Mouse (Mus musculus) liver, adult 2 months (tissue): Measurements from ENCODE around the gene Per1. TPM values are rescaled to one million over a fixed set of nuclear protein-coding genes. Genes with fewer than 3 reads are reported as not detected.

Experiments used
- DNase-seq: peaks from one replicate; pipeline ENCODE4 v3.0.0-alpha.2; 2011; ENCODE audit warnings: low read depth, low spot score; ENCODE audit errors: extremely low read depth
- H3K27ac ChIP-seq: fragments of 200-500 bp; replicated peaks from 2 replicates; pipeline ENCODE4 v1.5.1; 2012; ENCODE audit warnings: low read depth, mild to moderate bottlenecking, control low read depth, inconsistent platforms, low read length; ENCODE audit not compliant: insufficient read depth
- H3K27me3 ChIP-seq: fragments of 200-500 bp; 2 replicates; pipeline ENCODE4 v1.6.1; 2012; ENCODE audit warnings: mild to moderate bottlenecking, moderate library complexity, low read length, inconsistent platforms; ENCODE audit not compliant: control insufficient read depth, insufficient read depth
- H3K36me3 ChIP-seq: fragments of 200-500 bp; 2 replicates; pipeline ENCODE4 v1.6.1; 2012; ENCODE audit warnings: low read length, inconsistent platforms; ENCODE audit not compliant: control insufficient read depth, insufficient read depth
- H3K4me1 ChIP-seq: fragments of 200-500 bp; 2 replicates; pipeline ENCODE4 v1.6.1; 2011; ENCODE audit warnings: low read length; ENCODE audit not compliant: control insufficient read depth, insufficient read depth
- H3K4me3 ChIP-seq: fragments of 200-500 bp; 2 replicates; pipeline ENCODE4 v1.5.1; 2011; ENCODE audit warnings: low read depth, mild to moderate bottlenecking, control low read depth, low read length, moderate library complexity; ENCODE audit not compliant: insufficient read depth
- H3K79me2 ChIP-seq: fragments of 200-500 bp; 2 replicates; pipeline ENCODE4 v1.6.1; 2012; ENCODE audit warnings: inconsistent platforms, mild to moderate bottlenecking, low read length, moderate library complexity; ENCODE audit not compliant: control insufficient read depth, insufficient read depth
- H3K9ac ChIP-seq: fragments of 200-500 bp; 2 replicates; pipeline ENCODE4 v1.6.1; 2012; ENCODE audit warnings: low read depth, mild to moderate bottlenecking, control low read depth, inconsistent platforms, low read length
- CTCF ChIP-seq: fragments of 200-500 bp; IDR thresholded peaks from 2 replicates; pipeline ENCODE4 v1.5.1; 2011; ENCODE audit warnings: low read depth, low read length, control low read depth
- POLR2A ChIP-seq: fragments of 200-500 bp; IDR thresholded peaks from 2 replicates; pipeline ENCODE4 v1.6.1; 2011; ENCODE audit warnings: low read length, control low read depth; ENCODE audit not compliant: insufficient read depth; ENCODE audit errors: extremely low read depth
- WGBS: fragments of 180-500 bp; shearing (Covaris S2); methylation state at CpG from one replicate; pipeline ENCODE4 v1.1.7; 2018; 5-methylcytosine and 5-hydroxymethylcytosine counted together
- polyA plus RNA-seq: library from polyadenylated mRNA; depleted of rRNA; stranded (reverse); fragments of >200 nt; gene quantifications from 2 replicates; pipeline ENCODE4 v1.2.3, GENCODE M21; 2012
- total RNA-seq: library from RNA; depleted of rRNA; stranded (reverse); fragments of >200 nt; gene quantifications from 2 replicates; pipeline ENCODE4 v1.2.3, GENCODE M21; 2014

The Per1 gene
- total and polyA plus RNA-seq, 2 experiments: 4.6 to 8.0 TPM

GRCm38 (mm10) chr11:69050748-69051147 is 44.3 kb upstream of the Per1 start:
- Histone ChIP-seq H3K79me2 (no peaks in the 10 kb centered on the region), H3K36me3 (no peaks in the 10 kb centered on the region), H3K9ac (no peak overlapping the region; the same call in 1 of the 2 replicates), H3K27ac (no peak overlapping the region), H3K27me3 (no peaks in the 10 kb centered on the region), H3K4me1 (peaks cover 2% of the 10 kb centered on the region), H3K4me3 (no peak overlapping the region)
- WGBS: 76% methylated on average over 8 of the region's 8 CpGs
- TF ChIP-seq POLR2A: no peak
- TF ChIP-seq CTCF: no peak
- DNase-seq: no peak

GRCm38 (mm10) chr11:69051771-69052170 is 43.2 kb upstream of the Per1 start:
- WGBS: 91% methylated on average over 4 of the region's 4 CpGs
- Histone ChIP-seq H3K27me3 (no peaks in the 10 kb centered on the region), H3K4me1 (no peaks in the 10 kb centered on the region; the same call in 1 of the 2 replicates), H3K27ac (no peak overlapping the region), H3K79me2 (no peaks in the 10 kb centered on the region), H3K9ac (no peak overlapping the region), H3K36me3 (no peaks in the 10 kb centered on the region), H3K4me3 (no peak overlapping the region)
- DNase-seq: no peak
- TF ChIP-seq CTCF (no peak), POLR2A (no peak)

GRCm38 (mm10) chr11:69052824-69053421 is 42.1 kb upstream of the Per1 start:
- 97% methylated on average over 2 of the region's 2 CpGs for WGBS
- Histone ChIP-seq H3K27ac (no peak overlapping the region), H3K9ac (no peak overlapping the region), H3K79me2 (no peaks in the 10 kb centered on the region), H3K4me1 (no peaks in the 10 kb centered on the region; the same call in 1 of the 2 replicates), H3K27me3 (no peaks in the 10 kb centered on the region), H3K4me3 (no peak overlapping the region), H3K36me3 (no peaks in the 10 kb centered on the region)
- no peak for DNase-seq
- TF ChIP-seq POLR2A (no peak), CTCF (no peak)

- Histone ChIP-seq H3K79me2 (no peaks in the 10 kb centered on the region), H3K4me3 (no peak overlapping the region), H3K9ac (no peak overlapping the region), H3K27ac (no peak overlapping the region), H3K4me1 (peaks cover 4% of the 10 kb centered on the region), H3K27me3 (no peaks in the 10 kb centered on the region), H3K36me3 (no peaks in the 10 kb centered on the region)
- TF ChIP-seq CTCF (no peak), POLR2A (no peak)
- 53% methylated on average over 3 of the region's 3 CpGs for WGBS
- no peak for DNase-seq
Measured at GRCm38 (mm10) chr11:69053848-69054247, 41.2 kb upstream of the Per1 start.

- TF ChIP-seq POLR2A (no peak), CTCF (no peak)
- peak overlapping the region; percentile 60 for H3K4me3 ChIP-seq
- WGBS: 59% methylated on average over 2 of the region's 2 CpGs
- H3K36me3 ChIP-seq: no peaks in the 10 kb centered on the region
- H3K9ac ChIP-seq: peak overlapping the region; percentile 75; the same call in 1 of the 2 replicates
- H3K4me1 ChIP-seq: peaks cover 12% of the 10 kb centered on the region
- H3K27me3 ChIP-seq: no peaks in the 10 kb centered on the region
- DNase-seq: no peak
- H3K79me2 ChIP-seq: no peaks in the 10 kb centered on the region
- H3K27ac ChIP-seq: peak overlapping the region; percentile 87
Measured at GRCm38 (mm10) chr11:69058265-69058664, 36.8 kb upstream of the Per1 start.

- peak overlapping the region; percentile 60 for H3K4me3 ChIP-seq
- TF ChIP-seq CTCF (no peak), POLR2A (no peak)
- H3K9ac ChIP-seq: peak overlapping the region; percentile 75
- H3K27me3 ChIP-seq: no peaks in the 10 kb centered on the region
- H3K36me3 ChIP-seq: no peaks in the 10 kb centered on the region
- peak; percentile 71 for DNase-seq
- no peaks in the 10 kb centered on the region for H3K79me2 ChIP-seq
- under 1% methylated on average over 19 of the region's 19 CpGs for WGBS
- H3K27ac ChIP-seq: peak overlapping the region; percentile 87
- peaks cover 12% of the 10 kb centered on the region for H3K4me1 ChIP-seq
Measured at GRCm38 (mm10) chr11:69058729-69059356, 36.2 kb upstream of the Per1 start.
